Mouse (Mus musculus) CD4-positive, CD25-positive, alpha-beta regulatory T cell, adult 2 months (primary cell): ENCODE data around the gene Ate1.

Experiments
- DNase-seq: peaks from one replicate; pipeline ENCODE4 v3.0.0-alpha.2; 2012; ENCODE audit warnings: low read depth, low spot score

Ate1 gene

GRCm38 (mm10) chr7:130523451-130523850 lies 3.3 kb upstream of the Ate1 start:
- no peak for DNase-seq

- DNase-seq = no peak
Measured at GRCm38 (mm10) chr7:130520812-130521422, 748 bp upstream of the Ate1 start.

GRCm38 (mm10) chr7:130519096-130520048 lies 797 bp downstream of the Ate1 start:
- peak; percentile 98 for DNase-seq

GRCm38 (mm10) chr7:130518213-130519095 lies 1.7 kb downstream of the Ate1 start:
- no peak for DNase-seq

- no peak for DNase-seq
Measured at GRCm38 (mm10) chr7:130510243-130510642, 9.9 kb downstream of the Ate1 start.

- DNase-seq = no peak
Measured at GRCm38 (mm10) chr7:130503006-130503405, 17.2 kb downstream of the Ate1 start.

GRCm38 (mm10) chr7:130501499-130501898 lies 18.7 kb downstream of the Ate1 start:
- DNase-seq = no peak

- no peak for DNase-seq
Measured at GRCm38 (mm10) chr7:130493346-130493745, 26.8 kb downstream of the Ate1 start.

GRCm38 (mm10) chr7:130492026-130492425 lies 28.1 kb downstream of the Ate1 start:
- DNase-seq = no peak

GRCm38 (mm10) chr7:130479003-130479402 lies 41.2 kb downstream of the Ate1 start:
- peak; percentile 39 for DNase-seq

GRCm38 (mm10) chr7:130475970-130476369 lies 44.2 kb downstream of the Ate1 start:
- peak; percentile 59 for DNase-seq

- no peak for DNase-seq
Measured at GRCm38 (mm10) chr7:130473881-130474280, 46.3 kb downstream of the Ate1 start.

GRCm38 (mm10) chr7:130472683-130473082 lies 47.5 kb downstream of the Ate1 start:
- no peak for DNase-seq

GRCm38 (mm10) chr7:130471045-130471444 lies 49.1 kb downstream of the Ate1 start:
- no peak for DNase-seq

- DNase-seq = no peak
Measured at GRCm38 (mm10) chr7:130455587-130456246, 64.5 kb downstream of the Ate1 start.

GRCm38 (mm10) chr7:130454226-130454625 lies 65.9 kb downstream of the Ate1 start:
- no peak for DNase-seq

- DNase-seq = no peak
Measured at GRCm38 (mm10) chr7:130435776-130436175, 84.4 kb downstream of the Ate1 start.

GRCm38 (mm10) chr7:130432141-130432540 lies 88.0 kb downstream of the Ate1 start:
- DNase-seq = no peak

- no peak for DNase-seq
Measured at GRCm38 (mm10) chr7:130426586-130426985, 93.6 kb downstream of the Ate1 start.

- no peak for DNase-seq
Measured at GRCm38 (mm10) chr7:130425991-130426390, 94.2 kb downstream of the Ate1 start.

GRCm38 (mm10) chr7:130419961-130420360 lies 100.2 kb downstream of the Ate1 start:
- DNase-seq = no peak
